Mouse (Mus musculus) kidney, adult 2 months (tissue): ENCODE data around the gene Lix1l.

Source experiments
- CTCF ChIP-seq: fragments of 200-500 bp; conservative IDR thresholded peaks from 2 replicates; pipeline ENCODE4 v1.5.1; 2011; ENCODE audit warnings: low read depth, mild to moderate bottlenecking, control low read depth, low read length, moderate library complexity, mixed read lengths; ENCODE audit not compliant: insufficient read depth, insufficient read length
- POLR2A ChIP-seq: fragments of 200-500 bp; IDR thresholded peaks from one replicate; pipeline ENCODE4 v1.6.1; 2011; ENCODE audit warnings: low read depth, low read length, control low read depth

DNA sequence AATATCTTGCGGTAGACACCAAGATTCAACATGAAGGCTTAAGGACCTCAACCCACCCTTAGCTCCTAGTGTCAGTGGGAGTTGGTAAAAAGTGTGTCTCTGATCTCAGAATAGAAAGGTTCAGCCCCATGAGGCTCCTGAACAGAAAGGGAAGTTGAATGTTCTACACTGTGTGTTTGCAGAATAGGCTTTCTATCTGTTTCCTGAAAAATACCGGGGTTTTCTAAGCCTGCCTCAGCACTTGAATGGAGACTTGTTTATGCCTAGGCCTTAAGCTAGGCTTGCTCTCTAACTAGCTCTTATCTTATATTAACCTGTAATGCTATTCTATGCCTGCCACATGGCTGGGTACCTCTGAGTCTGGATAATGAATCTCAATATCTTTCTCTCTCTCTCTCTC lies 60.0 kb downstream of the Lix1l start:
- TF ChIP-seq POLR2A, result no peak
- TF ChIP-seq CTCF, result no peak
